Mouse (Mus musculus) brain, embryonic 14.5 days (tissue): ENCODE results near the gene Atp11b. TPM values are rescaled to one million over a fixed set of nuclear protein-coding genes. Genes with fewer than 3 reads are reported as not detected.

Experiments
- DNase-seq: peaks from one replicate; pipeline ENCODE4 v3.0.0-alpha.2; 2011; ENCODE audit warnings: low read depth
- CTCF ChIP-seq: fragments of 200-500 bp; IDR thresholded peaks from 2 replicates; pipeline ENCODE4 v1.5.1; 2012; ENCODE audit warnings: inconsistent platforms, mild to moderate bottlenecking, moderate library complexity, borderline replicate concordance; ENCODE audit not compliant: insufficient read depth, insufficient read length; ENCODE audit errors: extremely low read depth
- POLR2A ChIP-seq: fragments of 200-500 bp; IDR thresholded peaks from 2 replicates; pipeline ENCODE4 v1.6.1; 2012; ENCODE audit warnings: mild to moderate bottlenecking, inconsistent platforms, borderline replicate concordance; ENCODE audit not compliant: poor library complexity, insufficient read depth, insufficient read length, severe bottlenecking; ENCODE audit errors: extremely low read depth
- polyA plus RNA-seq: library from polyadenylated mRNA; depleted of rRNA; stranded (reverse); fragments of >200 nt; gene quantifications from 2 replicates; pipeline ENCODE4 v1.2.3, GENCODE M21; 2012; rRNA removed

Gene Atp11b
- polyA plus RNA-seq, 1 experiment, result 69.7 TPM

GRCm38 (mm10) chr3:35802040-35802439 lies 48.1 kb downstream of the Atp11b start:
- no peak for TF ChIP-seq POLR2A
- DNase-seq, result no peak

DNA sequence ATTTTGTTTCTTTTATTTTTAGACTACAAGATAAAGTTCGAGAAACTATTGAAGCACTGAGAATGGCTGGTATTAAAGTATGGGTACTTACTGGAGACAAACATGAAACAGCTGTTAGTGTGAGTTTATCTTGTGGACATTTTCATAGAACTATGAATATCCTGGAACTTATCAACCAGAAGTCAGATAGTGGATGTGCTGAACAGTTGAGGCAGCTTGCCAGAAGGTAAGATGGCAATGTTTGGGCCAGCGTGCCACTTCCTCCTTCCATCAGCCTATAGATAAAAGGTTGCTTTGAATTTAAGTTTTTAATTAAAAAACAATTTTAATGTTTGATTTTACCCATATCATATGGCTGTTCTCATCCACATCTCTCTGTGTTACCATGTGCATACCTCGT lies 66.0 kb downstream of the Atp11b start:
- no peak for TF ChIP-seq POLR2A
- no peak for TF ChIP-seq CTCF
- DNase-seq, result no peak

- no peak for TF ChIP-seq CTCF
- TF ChIP-seq POLR2A, result no peak
- DNase-seq, result no peak
Observed at GRCm38 (mm10) chr3:35822036-35822435, 68.1 kb downstream of the Atp11b start.

DNA sequence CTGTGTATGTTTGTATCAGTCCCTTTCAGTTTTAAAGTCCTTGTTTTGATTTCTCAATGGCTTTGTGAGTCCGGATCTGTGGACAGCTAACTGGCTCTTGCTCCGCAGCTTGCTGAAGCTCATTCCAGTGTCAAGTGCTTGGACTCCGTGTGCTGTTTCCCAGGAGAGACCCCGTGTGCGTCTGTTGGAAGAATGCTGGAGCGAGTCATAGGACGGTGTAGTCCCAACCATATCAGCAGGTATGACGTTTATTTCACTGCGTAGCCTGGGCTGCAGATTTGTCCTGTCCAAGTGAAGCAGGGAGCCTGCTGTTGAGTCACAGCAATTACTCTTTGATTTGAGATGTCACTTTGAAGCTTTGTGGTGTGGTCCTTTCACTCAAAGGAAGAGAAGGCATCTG lies 95.4 kb downstream of the Atp11b start:
- no peak for DNase-seq
- TF ChIP-seq CTCF (no peak), POLR2A (no peak)

- no peak for DNase-seq
- TF ChIP-seq POLR2A (no peak), CTCF (0 out of 2 replicates have a peak, but pooled peaks have one; percentile 4)
Observed at GRCm38 (mm10) chr3:35883267-35883666, 129.4 kb downstream of the Atp11b start.

DNA sequence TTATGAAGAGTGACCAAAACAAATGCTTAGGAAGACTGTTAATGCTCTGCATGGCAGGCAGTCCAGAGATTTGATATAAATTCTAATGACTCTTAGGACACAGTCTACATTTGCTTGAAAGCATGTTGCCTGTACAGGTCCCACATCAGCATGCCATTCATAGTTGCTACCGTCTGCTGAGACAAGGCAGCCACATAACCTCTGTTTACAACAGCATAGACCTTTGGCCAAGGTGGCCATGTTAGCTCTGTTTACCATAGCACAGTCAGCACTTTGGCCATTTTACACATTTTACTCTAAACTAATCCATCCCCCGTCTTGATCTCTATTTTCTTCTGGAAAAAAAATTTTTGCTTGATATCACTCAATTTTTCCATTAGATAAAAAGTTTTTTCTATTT lies 135.6 kb downstream of the Atp11b start:
- no peak for TF ChIP-seq POLR2A
- TF ChIP-seq CTCF, result no peak
- DNase-seq, result no peak

GRCm38 (mm10) chr3:35891123-35891522 lies 137.2 kb downstream of the Atp11b start:
- no peak for DNase-seq
- no peak for TF ChIP-seq POLR2A
- TF ChIP-seq CTCF, result no peak

DNA sequence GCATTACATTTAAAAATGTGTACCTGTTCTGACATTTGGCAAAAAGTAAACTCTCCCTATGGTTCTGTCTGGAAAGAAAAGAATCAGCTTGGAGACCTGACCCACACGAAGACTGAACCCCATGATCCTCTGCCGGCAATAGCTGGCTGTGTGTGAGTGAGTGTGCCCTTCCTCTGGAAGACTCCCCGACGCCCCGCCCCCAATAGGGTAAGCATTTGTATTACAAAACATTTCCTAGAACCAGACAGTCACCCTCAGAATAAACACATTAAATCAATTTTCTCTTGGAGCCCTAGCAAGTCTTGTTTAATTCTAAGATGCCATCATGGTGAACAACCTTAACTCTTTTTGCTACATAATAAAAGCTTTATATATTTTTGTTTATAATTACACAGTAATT lies 139.2 kb downstream of the Atp11b start:
- TF ChIP-seq CTCF, result no peak
- TF ChIP-seq POLR2A, result no peak
- DNase-seq, result no peak

DNA sequence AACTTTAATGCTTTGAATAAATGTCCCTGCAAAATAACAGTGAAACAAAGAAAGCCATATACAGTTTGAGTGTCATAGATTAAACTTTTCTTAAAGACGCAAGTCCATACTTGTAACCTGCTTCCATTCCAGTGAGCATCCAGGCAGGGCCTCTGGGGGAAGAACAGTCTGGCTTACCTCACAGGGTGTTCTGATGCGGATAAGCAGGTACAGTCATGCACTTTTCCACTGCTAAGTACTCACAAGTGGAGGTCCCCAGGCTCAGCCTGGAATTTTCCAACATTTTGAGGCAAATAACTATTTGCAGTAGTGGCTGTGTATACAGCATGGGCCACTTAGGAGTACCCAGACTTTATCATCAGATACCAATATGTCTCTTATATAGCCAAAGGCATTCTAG lies 144.0 kb downstream of the Atp11b start:
- no peak for TF ChIP-seq POLR2A
- TF ChIP-seq CTCF, result no peak
- no peak for DNase-seq

GRCm38 (mm10) chr3:35899109-35899508 lies 145.2 kb downstream of the Atp11b start:
- TF ChIP-seq POLR2A, result no peak
- TF ChIP-seq CTCF, result no peak

DNA sequence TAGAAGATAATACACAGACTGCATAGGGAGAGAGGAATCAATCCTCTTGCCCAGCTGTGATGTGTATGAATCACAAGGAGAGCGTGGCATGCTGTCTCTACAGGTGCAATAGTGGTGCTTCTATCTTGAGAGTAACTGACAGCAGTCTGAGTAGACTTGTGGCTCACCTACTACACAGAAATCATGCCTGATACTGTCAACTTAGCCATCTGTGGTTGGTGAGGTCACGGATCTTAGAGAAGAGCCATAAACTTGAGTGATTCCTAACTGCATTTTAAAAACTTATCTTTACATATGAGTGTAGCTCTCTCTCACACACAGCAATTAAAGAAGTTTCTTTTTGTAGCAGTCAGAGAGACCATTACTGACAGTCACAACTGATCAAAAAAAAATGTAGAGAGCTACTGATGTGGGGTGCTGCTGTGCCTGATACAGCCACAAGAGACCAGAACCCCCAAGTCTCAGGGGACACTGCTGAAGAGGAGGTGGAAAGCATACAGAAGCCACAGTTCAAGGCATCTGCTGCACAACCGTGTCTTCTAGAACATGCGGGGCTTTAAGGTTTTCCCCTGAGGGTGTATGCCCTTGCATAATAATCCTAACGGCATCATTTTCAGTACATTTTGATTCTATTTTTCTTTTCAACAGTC lies 146.8 kb downstream of the Atp11b start:
- DNase-seq, result no peak
- no peak for TF ChIP-seq CTCF
- no peak for TF ChIP-seq POLR2A

More at GRCm38 (mm10) chr3:35899109-35899508, 145.2 kb downstream of the Atp11b start:
- no peak for DNase-seq

Other genes with a start within 250 kb of the Atp11b start
- 26.8 and 38.0 TPM in 2 replicates for gene Dcun1d1, start 183.3 kb downstream of the Atp11b start, polyA plus RNA-seq
- 20.5 and 21.2 TPM in 2 replicates for gene Mccc1, start 246.6 kb downstream of the Atp11b start, polyA plus RNA-seq